Mouse (Mus musculus) forebrain, embryonic 12.5 days (tissue): ENCODE measurements around the gene Camkk1. TPM values are rescaled to one million over a fixed set of nuclear protein-coding genes. Genes with fewer than 3 reads are reported as not detected.
A peak's percentile ranks its signal among the peaks of the same experiment; 100 is the strongest.

Source experiments
- ATAC-seq: fragments of 200-750 bp; cut with Nextera tagmentation; 2 replicates; pipeline ENCODE4 v1.8.0; 2017; ENCODE audit warnings: moderate TSS enrichment; ENCODE audit not compliant: low FRiP score
- H3K27ac ChIP-seq: fragments of 300-500 bp; sonication (generic); 2 replicates; pipeline ENCODE4 v1.5.1; 2016; ENCODE audit warnings: mild to moderate bottlenecking
- H3K27me3 ChIP-seq: fragments of 300-500 bp; sonication (generic); 2 replicates; pipeline ENCODE4 v1.6.1; 2016; ENCODE audit warnings: mild to moderate bottlenecking
- H3K36me3 ChIP-seq: fragments of 300-500 bp; sonication (generic); replicated peaks from 2 replicates; pipeline ENCODE4 v1.6.1; 2016; ENCODE audit warnings: mild to moderate bottlenecking
- H3K4me1 ChIP-seq: fragments of 300-500 bp; sonication (generic); 2 replicates; pipeline ENCODE4 v1.6.1; 2016
- H3K4me2 ChIP-seq: fragments of 300-500 bp; sonication (generic); 2 replicates; pipeline ENCODE4 v1.6.1; 2016; ENCODE audit warnings: mild to moderate bottlenecking, moderate library complexity
- H3K4me3 ChIP-seq: fragments of 300-500 bp; sonication (generic); replicated peaks from 2 replicates; pipeline ENCODE4 v1.5.1; 2016; ENCODE audit warnings: mild to moderate bottlenecking
- H3K9ac ChIP-seq: fragments of 300-500 bp; sonication (generic); 2 replicates; pipeline ENCODE4 v1.6.1; 2016; ENCODE audit warnings: mild to moderate bottlenecking
- H3K9me3 ChIP-seq: fragments of 300-500 bp; sonication (generic); 2 replicates; pipeline ENCODE4 v1.6.1; 2016
- WGBS: fragments of 180-500 bp; shearing (Covaris S2); methylation state at CpG from one replicate; pipeline ENCODE4 v1.1.7; 2016; 5-methylcytosine and 5-hydroxymethylcytosine counted together
- polyA plus RNA-seq: library from polyadenylated mRNA; unstranded; fragments of >200 nt; fragmentation: Nextera tagmentation; extraction: Ambion mirVana; gene quantifications from 2 replicates; pipeline ENCODE4 v1.2.1, GENCODE M21; 2016

Gene Camkk1
- polyA plus RNA-seq: 9.0 and 9.7 TPM in 2 replicates

DNA sequence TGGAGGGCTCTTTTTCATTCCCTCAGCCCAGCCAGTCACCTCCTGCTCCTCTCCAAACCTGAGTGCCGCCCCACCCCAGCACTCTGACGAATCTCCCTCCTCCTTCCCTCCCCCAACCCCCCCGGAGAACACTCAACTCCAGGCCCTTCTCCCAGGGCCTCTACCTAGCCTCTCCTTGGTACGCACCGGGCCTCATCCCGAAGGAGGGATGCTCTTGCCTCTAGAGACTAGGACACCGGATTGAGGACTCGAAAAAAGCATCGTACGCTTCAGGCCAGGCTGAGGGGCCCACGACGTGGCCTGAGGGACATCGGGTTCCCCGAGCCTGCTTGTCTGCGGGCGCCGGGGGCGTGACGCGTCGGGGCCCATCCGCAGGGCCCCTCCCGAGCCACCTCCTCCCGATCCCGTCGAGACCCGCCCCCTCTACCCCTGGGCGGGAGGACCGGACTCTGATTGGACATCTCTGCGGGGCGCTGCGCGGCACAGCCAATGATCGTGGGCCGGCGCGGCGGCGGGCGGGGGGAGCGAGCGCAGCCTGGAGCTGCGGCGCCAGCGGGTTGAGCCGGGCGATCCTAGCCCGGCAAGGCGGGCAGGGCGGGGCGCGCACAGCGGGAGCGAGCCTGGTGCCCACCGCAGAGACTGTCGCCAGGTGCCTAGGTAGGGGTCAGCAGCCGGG is at the start of gene Camkk1:
TSS of gene Camkk1 (plus strand) at position 538 of the 676 bp plus-strand sequence.
- Histone ChIP-seq H3K36me3 (no peaks in the 10 kb centered on the region), H3K27ac (0 out of 2 replicates have a peak within 1 kb of the TSS, but pooled peaks have one; percentile 13), H3K4me3 (peak within 1 kb of the TSS; percentile 66), H3K4me1 (peaks cover 18% of the 10 kb centered on the region), H3K9me3 (no peaks in the 10 kb centered on the region), H3K9ac (peak within 1 kb of the TSS; percentile 65), H3K27me3 (peaks cover 59% of the 10 kb centered on the region), H3K4me2 (peak within 1 kb of the TSS; percentile 99)
- under 1% methylated on average over 56 of the region's 57 CpGs for WGBS
- ATAC-seq: peak; percentile 96

DNA sequence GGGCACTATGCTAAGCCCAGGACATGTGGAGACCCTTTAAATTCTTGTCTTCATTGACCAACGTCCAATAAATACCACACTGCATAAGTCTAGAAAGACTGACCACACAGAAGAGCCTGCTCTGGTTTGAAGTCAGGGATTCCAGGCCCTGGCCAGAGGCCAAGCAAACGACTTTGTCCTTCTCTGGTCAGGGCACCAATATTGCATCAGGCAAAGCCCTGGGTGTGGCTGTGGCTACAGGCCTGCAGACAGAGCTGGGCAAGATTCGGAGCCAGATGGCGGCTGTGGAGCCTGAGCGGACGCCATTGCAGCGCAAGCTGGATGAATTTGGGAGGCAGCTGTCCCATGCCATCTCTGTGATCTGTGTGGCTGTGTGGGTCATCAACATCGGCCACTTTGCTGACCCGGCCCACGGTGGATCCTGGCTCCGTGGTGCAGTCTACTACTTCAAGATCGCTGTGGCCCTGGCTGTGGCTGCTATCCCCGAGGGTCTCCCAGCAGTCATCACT is 43.8 kb upstream of the Camkk1 start:
- Histone ChIP-seq H3K27me3 (peaks cover 5% of the 10 kb centered on the region; the same call in 1 of the 2 replicates), H3K4me2 (no peak overlapping the region), H3K36me3 (no peaks in the 10 kb centered on the region), H3K9me3 (no peaks in the 10 kb centered on the region), H3K4me1 (no peaks in the 10 kb centered on the region), H3K9ac (no peak overlapping the region), H3K27ac (no peak overlapping the region), H3K4me3 (no peak overlapping the region)
- 80% methylated on average over 13 of the region's 13 CpGs for WGBS
- no peak for ATAC-seq

DNA sequence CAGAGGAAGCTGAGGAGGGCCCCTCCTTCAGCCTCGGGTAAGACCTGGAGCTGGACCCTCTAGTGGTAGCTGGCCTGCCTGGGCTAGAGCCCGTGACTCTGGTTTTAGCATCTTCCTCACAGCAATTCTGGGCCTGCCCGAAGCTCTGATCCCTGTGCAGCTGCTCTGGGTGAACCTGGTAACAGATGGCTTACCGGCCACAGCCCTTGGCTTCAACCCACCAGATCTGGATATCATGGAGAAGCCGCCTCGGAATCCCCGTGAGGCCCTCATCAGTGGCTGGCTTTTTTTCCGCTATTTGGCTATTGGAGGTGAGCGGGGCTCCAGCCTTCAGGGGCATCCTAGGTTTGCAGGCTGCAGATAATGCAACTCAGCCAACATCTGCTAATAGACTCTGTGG is 36.3 kb upstream of the Camkk1 start:
- 85% methylated on average over 9 of the region's 9 CpGs for WGBS
- Histone ChIP-seq H3K27me3 (no peaks in the 10 kb centered on the region), H3K4me2 (no peak overlapping the region), H3K27ac (no peak overlapping the region), H3K9ac (no peak overlapping the region), H3K9me3 (no peaks in the 10 kb centered on the region), H3K4me1 (no peaks in the 10 kb centered on the region), H3K4me3 (no peak overlapping the region), H3K36me3 (no peaks in the 10 kb centered on the region)
- no peak for ATAC-seq

- Histone ChIP-seq H3K36me3 (no peaks in the 10 kb centered on the region), H3K9ac (no peak overlapping the region), H3K4me2 (no peak overlapping the region), H3K27ac (no peak overlapping the region), H3K4me3 (no peak overlapping the region), H3K9me3 (no peaks in the 10 kb centered on the region), H3K27me3 (no peaks in the 10 kb centered on the region), H3K4me1 (no peaks in the 10 kb centered on the region)
- 56% methylated on average over 5 of the region's 5 CpGs for WGBS
- no peak for ATAC-seq
Measured at GRCm38 (mm10) chr11:72983283-72983682, 35.5 kb upstream of the Camkk1 start.

DNA sequence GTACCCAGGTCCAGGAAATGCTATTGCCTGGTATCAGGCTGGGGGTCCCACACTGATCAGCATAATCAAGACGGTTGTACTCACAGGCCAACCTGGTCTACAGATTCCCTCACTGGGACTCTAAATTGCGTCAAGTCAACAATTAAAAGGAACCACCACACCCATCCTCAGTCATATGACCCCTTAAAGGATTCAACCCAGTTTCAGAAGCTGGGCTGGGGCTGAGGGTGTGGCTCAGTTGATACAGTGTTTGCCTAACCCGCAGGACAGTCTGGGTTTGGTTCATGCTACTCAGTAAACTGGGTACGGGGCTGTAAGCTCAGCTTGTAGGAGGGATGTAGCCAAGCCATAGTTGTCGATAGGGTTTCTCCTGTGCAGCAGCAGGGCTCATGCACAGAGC is 32.1 kb upstream of the Camkk1 start:
- ATAC-seq: no peak
- Histone ChIP-seq H3K27me3 (no peaks in the 10 kb centered on the region), H3K4me2 (no peak overlapping the region), H3K27ac (no peak overlapping the region), H3K4me1 (no peaks in the 10 kb centered on the region), H3K36me3 (no peaks in the 10 kb centered on the region), H3K9ac (no peak overlapping the region), H3K9me3 (no peaks in the 10 kb centered on the region), H3K4me3 (no peak overlapping the region)
- WGBS: 88% methylated on average over 5 of the region's 5 CpGs

GRCm38 (mm10) chr11:72987234-72987633 is 31.6 kb upstream of the Camkk1 start:
- H3K4me3 ChIP-seq: no peak overlapping the region
- 82% methylated on average over 5 of the region's 5 CpGs for WGBS
- H3K9ac ChIP-seq: no peak overlapping the region
- H3K4me2 ChIP-seq: no peak overlapping the region
- no peaks in the 10 kb centered on the region for H3K4me1 ChIP-seq
- H3K9me3 ChIP-seq: no peaks in the 10 kb centered on the region
- no peaks in the 10 kb centered on the region for H3K36me3 ChIP-seq
- no peak for ATAC-seq
- no peak overlapping the region for H3K27ac ChIP-seq
- no peaks in the 10 kb centered on the region for H3K27me3 ChIP-seq

- 81% methylated on average over 5 of the region's 5 CpGs for WGBS
- Histone ChIP-seq H3K27ac (no peak overlapping the region), H3K36me3 (no peaks in the 10 kb centered on the region), H3K9me3 (no peaks in the 10 kb centered on the region), H3K4me3 (no peak overlapping the region), H3K4me2 (no peak overlapping the region), H3K9ac (no peak overlapping the region), H3K4me1 (no peaks in the 10 kb centered on the region), H3K27me3 (no peaks in the 10 kb centered on the region)
- no peak for ATAC-seq
Measured at GRCm38 (mm10) chr11:72987807-72988206, 31.0 kb upstream of the Camkk1 start.

- 86% methylated on average over 6 of the region's 6 CpGs for WGBS
- Histone ChIP-seq H3K9ac (no peak overlapping the region), H3K9me3 (no peaks in the 10 kb centered on the region), H3K4me3 (no peak overlapping the region), H3K27me3 (no peaks in the 10 kb centered on the region; the same call in 1 of the 2 replicates), H3K4me2 (no peak overlapping the region), H3K4me1 (no peaks in the 10 kb centered on the region), H3K27ac (no peak overlapping the region), H3K36me3 (no peaks in the 10 kb centered on the region)
- ATAC-seq: no peak
Measured at GRCm38 (mm10) chr11:72989044-72989443, 29.8 kb upstream of the Camkk1 start.

GRCm38 (mm10) chr11:72990688-72991087 is 28.1 kb upstream of the Camkk1 start:
- Histone ChIP-seq H3K4me3 (no peak overlapping the region), H3K27me3 (no peaks in the 10 kb centered on the region; the same call in 1 of the 2 replicates), H3K4me1 (no peaks in the 10 kb centered on the region), H3K9ac (no peak overlapping the region), H3K27ac (no peak overlapping the region), H3K36me3 (no peaks in the 10 kb centered on the region), H3K4me2 (no peak overlapping the region), H3K9me3 (no peaks in the 10 kb centered on the region)
- 81% methylated on average over 9 of the region's 9 CpGs for WGBS
- no peak for ATAC-seq

GRCm38 (mm10) chr11:72991961-72992360 is 26.8 kb upstream of the Camkk1 start:
- Histone ChIP-seq H3K27me3 (no peaks in the 10 kb centered on the region; the same call in 1 of the 2 replicates), H3K4me3 (no peak overlapping the region), H3K9ac (no peak overlapping the region), H3K9me3 (no peaks in the 10 kb centered on the region), H3K4me2 (no peak overlapping the region), H3K27ac (no peak overlapping the region), H3K36me3 (no peaks in the 10 kb centered on the region), H3K4me1 (no peaks in the 10 kb centered on the region)
- 76% methylated on average over 9 of the region's 9 CpGs for WGBS
- no peak for ATAC-seq

DNA sequence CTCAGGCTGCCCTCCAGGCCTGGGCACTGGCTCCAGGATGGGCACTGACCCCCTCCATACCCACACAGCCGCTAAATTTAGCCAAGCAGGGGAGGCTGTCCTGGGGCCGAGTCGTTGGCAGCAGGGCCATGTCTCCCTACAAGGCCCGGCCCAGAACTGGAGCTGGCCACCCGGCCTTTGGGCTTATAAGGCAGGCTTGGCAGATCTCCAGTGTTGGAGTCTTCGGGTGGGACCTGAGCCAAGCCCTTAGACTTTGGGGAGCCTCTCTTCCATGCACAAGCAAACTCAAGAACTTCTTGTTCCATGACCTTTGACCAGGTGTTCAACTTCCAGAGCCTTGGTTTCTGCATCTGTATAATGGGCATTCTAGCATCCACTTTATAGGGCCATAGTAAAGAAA is 22.5 kb upstream of the Camkk1 start:
- WGBS: 96% methylated on average over 6 of the region's 6 CpGs
- no peak for ATAC-seq

GRCm38 (mm10) chr11:72996781-72997180 is 22.0 kb upstream of the Camkk1 start:
- no peak overlapping the region for H3K4me2 ChIP-seq
- 84% methylated on average over 2 of the region's 2 CpGs for WGBS
- no peak overlapping the region for H3K9ac ChIP-seq
- no peak overlapping the region for H3K4me3 ChIP-seq
- H3K9me3 ChIP-seq: no peaks in the 10 kb centered on the region
- no peaks in the 10 kb centered on the region for H3K36me3 ChIP-seq
- H3K27me3 ChIP-seq: no peaks in the 10 kb centered on the region; the same call in 1 of the 2 replicates
- no peak overlapping the region for H3K27ac ChIP-seq
- no peak for ATAC-seq
- no peaks in the 10 kb centered on the region for H3K4me1 ChIP-seq

More for the DNA sequence above, 22.5 kb upstream of the Camkk1 start:
- H3K36me3 ChIP-seq: no peaks in the 10 kb centered on the region
- H3K9ac ChIP-seq: no peak overlapping the region
- no peak overlapping the region for H3K27ac ChIP-seq
- no peaks in the 10 kb centered on the region for H3K4me1 ChIP-seq
- H3K4me2 ChIP-seq: no peak overlapping the region
- no peak overlapping the region for H3K4me3 ChIP-seq
- no peaks in the 10 kb centered on the region; the same call in 1 of the 2 replicates for H3K27me3 ChIP-seq
- H3K9me3 ChIP-seq: no peaks in the 10 kb centered on the region
